In genomic region chr7:40215271-40215670, GRCm38 (mm10) we compare ENCODE assay signal across 20 mouse cellular contexts.
"Had no signal": no experiment of that assay in that cellular context is flagged by ENCODE, and none has a peak within 500 bp of the region (broad histone marks: within the 10 kb centered on the region; RNA-seq: fewer than 3 reads in every experiment).

No protein-coding gene starts in this region.

- H3K27me3 ChIP-seq: liver, embryonic 13.5 days; midbrain, embryonic 15.5 days; neural tube, embryonic 12.5 days; neural tube, embryonic 15.5 days had no signal

- DNase-seq: kidney, adult 2 months; kidney, postnatal 25 days; layer of hippocampus, adult 9-11 months; layer of hippocampus, postnatal 36 days; left cerebral cortex, postnatal 4 days; liver, embryonic 13.5 days; lung, adult 2 months; lung, postnatal 14 days; lung, postnatal 4 days; right cerebral cortex, adult 18-20 months; right cerebral cortex, postnatal 14 days; right cerebral cortex, postnatal 4 days; thymus, postnatal 25 days had no signal

- ATAC-seq: midbrain, embryonic 15.5 days had no signal

- H3K9me3 ChIP-seq: liver, embryonic 13.5 days; midbrain, embryonic 15.5 days; neural tube, embryonic 12.5 days; neural tube, embryonic 15.5 days had no signal

- H3K4me1 ChIP-seq: liver, embryonic 13.5 days; midbrain, embryonic 15.5 days; neural tube, embryonic 12.5 days; neural tube, embryonic 15.5 days had no signal

- H3K36me3 ChIP-seq: liver, embryonic 13.5 days; midbrain, embryonic 15.5 days; neural tube, embryonic 12.5 days; neural tube, embryonic 15.5 days had no signal

- H3K9ac ChIP-seq: liver, embryonic 13.5 days; midbrain, embryonic 15.5 days; neural tube, embryonic 12.5 days; neural tube, embryonic 15.5 days had no signal

- H3K4me2 ChIP-seq: liver, embryonic 13.5 days; midbrain, embryonic 11.5 days; midbrain, embryonic 15.5 days; neural tube, embryonic 12.5 days; neural tube, embryonic 15.5 days had no signal

- H3K4me3 ChIP-seq: layer of hippocampus, adult 2 months; liver, embryonic 13.5 days; midbrain, embryonic 15.5 days; neural tube, embryonic 12.5 days; neural tube, embryonic 15.5 days had no signal

- H3K27ac ChIP-seq: kidney, postnatal 0 days; layer of hippocampus, adult 2 months; liver, embryonic 13.5 days; midbrain, embryonic 15.5 days; neural tube, embryonic 12.5 days; neural tube, embryonic 15.5 days; stomach, postnatal 0 days had no signal
